Mouse (Mus musculus): ENCODE results near the gene Zbtb20. TPM values are rescaled to one million over a fixed set of nuclear protein-coding genes. Genes with fewer than 3 reads are reported as not detected.

The Zbtb20 gene
- polyA plus RNA-seq, 1 experiment from 2014 or later = 20.2 TPM

- peaks cover 20% of the 10 kb centered on the region for H3K4me1 ChIP-seq
- H3K27ac ChIP-seq = no peak overlapping the region
- WGBS = 2% methylated on average over 3 of the region's 3 CpGs
- H3K36me3 ChIP-seq = no peaks in the 10 kb centered on the region
- ATAC-seq (ENCODE audit: insufficient number of reproducible peaks, insufficient read depth, low FRiP score, low TSS enrichment, low read depth) = no peak
- H3K27me3 ChIP-seq = peaks cover 6% of the 10 kb centered on the region; the same call in 1 of the 2 replicates
- peak overlapping the region; percentile 84 for H3K4me2 ChIP-seq
- H3K9ac ChIP-seq = no peak overlapping the region
- H3K9me3 ChIP-seq = no peaks in the 10 kb centered on the region
- peak overlapping the region; percentile 44 for H3K4me3 ChIP-seq
Measured at GRCm38 (mm10) chr16:43504151-43504550, 628.5 kb downstream of the Zbtb20 start.

DNA sequence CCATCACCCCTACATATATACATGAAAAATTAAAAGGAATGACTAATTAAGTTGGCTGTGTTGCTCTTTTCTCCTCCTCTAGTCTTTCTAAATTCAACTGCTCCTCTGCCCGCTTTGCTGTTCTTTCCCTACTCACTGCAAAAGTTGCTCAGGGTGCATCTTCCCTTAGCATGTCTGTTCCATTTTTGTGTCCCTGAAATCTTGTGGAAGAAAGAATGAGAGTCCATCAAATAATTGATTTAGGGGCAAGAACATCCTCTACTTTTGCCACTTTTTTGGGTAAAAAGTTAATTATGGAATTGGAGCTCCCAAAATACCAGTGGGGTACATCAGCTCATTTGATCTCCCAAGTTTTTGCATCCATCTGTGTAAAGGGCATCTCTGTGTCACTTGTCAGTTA is 628.9 kb downstream of the Zbtb20 start:
- H3K27ac ChIP-seq = no peak overlapping the region
- peak overlapping the region; percentile 84 for H3K4me2 ChIP-seq

GRCm38 (mm10) chr16:43505314-43505950 is 629.8 kb downstream of the Zbtb20 start:
- H3K27me3 ChIP-seq = peaks cover 6% of the 10 kb centered on the region; the same call in 1 of the 2 replicates
- WGBS = 38% methylated on average over 9 of the region's 9 CpGs
- ATAC-seq (ENCODE audit: insufficient number of reproducible peaks, insufficient read depth, low FRiP score, low TSS enrichment, low read depth) = no peak
- peak overlapping the region; percentile 50 for H3K4me2 ChIP-seq
- no peak overlapping the region for H3K4me3 ChIP-seq
- no peak overlapping the region for H3K9ac ChIP-seq
- no peaks in the 10 kb centered on the region for H3K9me3 ChIP-seq
- H3K4me1 ChIP-seq = peaks cover 20% of the 10 kb centered on the region
- 0 out of 2 replicates have a peak overlapping the region, but pooled peaks have one; percentile 8 for H3K27ac ChIP-seq
- no peaks in the 10 kb centered on the region for H3K36me3 ChIP-seq

More for the DNA sequence above, 628.9 kb downstream of the Zbtb20 start:
- Histone ChIP-seq H3K27me3 (peaks cover 6% of the 10 kb centered on the region; the same call in 1 of the 2 replicates), H3K9me3 (no peaks in the 10 kb centered on the region), H3K9ac (no peak overlapping the region), H3K4me3 (no peak overlapping the region), H3K36me3 (no peaks in the 10 kb centered on the region), H3K4me1 (peaks cover 20% of the 10 kb centered on the region)
- ATAC-seq (ENCODE audit: insufficient number of reproducible peaks, insufficient read depth, low FRiP score, low TSS enrichment, low read depth) = no peak
- 63% methylated on average over 1 of the region's 1 CpGs for WGBS

GRCm38 (mm10) chr16:43506189-43506751 is 630.6 kb downstream of the Zbtb20 start:
- Histone ChIP-seq H3K4me1 (peaks cover 20% of the 10 kb centered on the region), H3K9ac (0 out of 2 replicates have a peak overlapping the region, but pooled peaks have one; percentile 52), H3K27ac (peak overlapping the region; percentile 76), H3K27me3 (peaks cover 6% of the 10 kb centered on the region; the same call in 1 of the 2 replicates), H3K36me3 (no peaks in the 10 kb centered on the region), H3K4me3 (peak overlapping the region; percentile 16), H3K9me3 (no peaks in the 10 kb centered on the region), H3K4me2 (peak overlapping the region; percentile 50)
- 14% methylated on average over 9 of the region's 9 CpGs for WGBS
- ATAC-seq (ENCODE audit: insufficient number of reproducible peaks, insufficient read depth, low FRiP score, low TSS enrichment, low read depth) = no peak

- Histone ChIP-seq H3K27me3 (peaks cover 5% of the 10 kb centered on the region; the same call in 1 of the 2 replicates), H3K9me3 (no peaks in the 10 kb centered on the region), H3K36me3 (no peaks in the 10 kb centered on the region), H3K4me1 (peaks cover 20% of the 10 kb centered on the region), H3K4me2 (peak overlapping the region; percentile 50), H3K27ac (no peak overlapping the region), H3K4me3 (peak overlapping the region; percentile 16; the same call in 1 of the 2 replicates), H3K9ac (0 out of 2 replicates have a peak overlapping the region, but pooled peaks have one; percentile 52)
- no peak for ATAC-seq (ENCODE audit: insufficient number of reproducible peaks, insufficient read depth, low FRiP score, low TSS enrichment, low read depth)
- WGBS = 23% methylated on average over 10 of the region's 10 CpGs
Measured at GRCm38 (mm10) chr16:43506771-43507405, 631.2 kb downstream of the Zbtb20 start.

GRCm38 (mm10) chr16:43508166-43508998 is 632.7 kb downstream of the Zbtb20 start:
- no peaks in the 10 kb centered on the region for H3K27me3 ChIP-seq
- peaks cover 20% of the 10 kb centered on the region for H3K4me1 ChIP-seq
- H3K36me3 ChIP-seq = no peaks in the 10 kb centered on the region
- H3K4me3 ChIP-seq = no peak overlapping the region
- ATAC-seq (ENCODE audit: insufficient number of reproducible peaks, insufficient read depth, low FRiP score, low TSS enrichment, low read depth) = no peak
- no peak overlapping the region for H3K9ac ChIP-seq
- 57% methylated on average over 9 of the region's 9 CpGs for WGBS
- no peak overlapping the region for H3K4me2 ChIP-seq
- H3K9me3 ChIP-seq = no peaks in the 10 kb centered on the region
- no peak overlapping the region for H3K27ac ChIP-seq

- 60% methylated on average over 5 of the region's 5 CpGs for WGBS
Measured at GRCm38 (mm10) chr16:43510516-43510915, 634.8 kb downstream of the Zbtb20 start.

DNA sequence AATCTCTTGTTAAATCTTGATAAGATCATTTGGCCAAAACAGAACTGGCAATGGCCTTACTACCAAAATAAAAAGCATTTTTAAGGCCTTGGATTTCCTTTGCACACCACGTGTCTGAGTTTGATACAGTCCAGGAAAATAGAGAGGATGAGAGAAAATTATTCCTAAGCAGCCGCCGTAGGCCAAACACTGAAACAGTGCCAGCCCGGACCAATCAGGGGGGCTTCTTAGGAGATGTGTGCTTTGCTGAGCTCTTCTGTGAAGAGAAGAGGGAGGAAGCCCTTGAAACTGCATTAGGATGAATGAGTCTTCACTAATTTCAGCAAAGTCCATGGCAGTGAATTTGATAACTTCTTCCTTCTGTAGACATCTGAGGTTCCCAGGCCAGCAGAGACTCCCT is 635.9 kb downstream of the Zbtb20 start:
- ATAC-seq (ENCODE audit: insufficient number of reproducible peaks, insufficient read depth, low FRiP score, low TSS enrichment, low read depth) = no peak
- peaks cover 10% of the 10 kb centered on the region; the same call in 1 of the 2 replicates for H3K4me1 ChIP-seq
- no peaks in the 10 kb centered on the region for H3K27me3 ChIP-seq
- no peak overlapping the region for H3K4me3 ChIP-seq
- no peak overlapping the region for H3K9ac ChIP-seq
- 77% methylated on average over 4 of the region's 4 CpGs for WGBS
- H3K4me2 ChIP-seq = no peak overlapping the region
- H3K36me3 ChIP-seq = no peaks in the 10 kb centered on the region
- H3K27ac ChIP-seq = no peak overlapping the region
- no peaks in the 10 kb centered on the region for H3K9me3 ChIP-seq

More at GRCm38 (mm10) chr16:43510516-43510915, 634.8 kb downstream of the Zbtb20 start:
- peaks cover 18% of the 10 kb centered on the region for H3K4me1 ChIP-seq
- H3K27me3 ChIP-seq = no peaks in the 10 kb centered on the region
- no peak for ATAC-seq (ENCODE audit: insufficient number of reproducible peaks, insufficient read depth, low FRiP score, low TSS enrichment, low read depth)
- H3K4me2 ChIP-seq = no peak overlapping the region
- H3K36me3 ChIP-seq = no peaks in the 10 kb centered on the region
- no peak overlapping the region for H3K27ac ChIP-seq
- H3K4me3 ChIP-seq = no peak overlapping the region
- no peak overlapping the region for H3K9ac ChIP-seq
- H3K9me3 ChIP-seq = no peaks in the 10 kb centered on the region

GRCm38 (mm10) chr16:43513933-43514332 is 638.3 kb downstream of the Zbtb20 start:
- H3K9ac ChIP-seq = no peak overlapping the region
- H3K9me3 ChIP-seq = no peaks in the 10 kb centered on the region
- no peak for ATAC-seq (ENCODE audit: insufficient number of reproducible peaks, insufficient read depth, low FRiP score, low TSS enrichment, low read depth)
- H3K4me3 ChIP-seq = no peak overlapping the region
- no peak overlapping the region for H3K4me2 ChIP-seq
- no peak overlapping the region for H3K27ac ChIP-seq
- 78% methylated on average over 5 of the region's 5 CpGs for WGBS
- H3K36me3 ChIP-seq = no peaks in the 10 kb centered on the region
- no peaks in the 10 kb centered on the region for H3K4me1 ChIP-seq
- H3K27me3 ChIP-seq = no peaks in the 10 kb centered on the region

- no peaks in the 10 kb centered on the region for H3K27me3 ChIP-seq
- H3K4me3 ChIP-seq = no peak overlapping the region
- no peaks in the 10 kb centered on the region for H3K36me3 ChIP-seq
- ATAC-seq (ENCODE audit: insufficient number of reproducible peaks, insufficient read depth, low FRiP score, low TSS enrichment, low read depth) = no peak
- no peaks in the 10 kb centered on the region for H3K4me1 ChIP-seq
- no peak overlapping the region for H3K9ac ChIP-seq
- WGBS = 73% methylated on average over 4 of the region's 4 CpGs
- no peak overlapping the region for H3K4me2 ChIP-seq
- H3K9me3 ChIP-seq = no peaks in the 10 kb centered on the region
- no peak overlapping the region for H3K27ac ChIP-seq
Measured at GRCm38 (mm10) chr16:43515538-43515937, 639.9 kb downstream of the Zbtb20 start.

GRCm38 (mm10) chr16:43520274-43520673 is 644.6 kb downstream of the Zbtb20 start:
- Histone ChIP-seq H3K9me3 (no peaks in the 10 kb centered on the region), H3K4me1 (no peaks in the 10 kb centered on the region), H3K27ac (no peak overlapping the region), H3K27me3 (no peaks in the 10 kb centered on the region), H3K4me3 (no peak overlapping the region), H3K4me2 (no peak overlapping the region), H3K36me3 (no peaks in the 10 kb centered on the region), H3K9ac (no peak overlapping the region)
- ATAC-seq (ENCODE audit: insufficient number of reproducible peaks, insufficient read depth, low FRiP score, low TSS enrichment, low read depth) = no peak
- 64% methylated on average over 2 of the region's 2 CpGs for WGBS

Measured in embryonic facial prominence, embryonic 13.5 days (tissue).